Mouse (Mus musculus) neural tube, embryonic 15.5 days (tissue): ENCODE results near the gene N4bp1. TPM values are rescaled to one million over a fixed set of nuclear protein-coding genes. Genes with fewer than 3 reads are reported as not detected.

Experiments
- ATAC-seq: fragments of 200-750 bp; cut with Nextera tagmentation; 2 replicates; pipeline ENCODE4 v1.8.0; 2017; ENCODE audit warnings: mild to moderate bottlenecking, moderate TSS enrichment, moderate library complexity; ENCODE audit not compliant: low FRiP score
- H3K27ac ChIP-seq: fragments of 300-500 bp; sonication (generic); replicated peaks from 2 replicates; pipeline ENCODE4 v1.5.1; 2015; ENCODE audit warnings: mild to moderate bottlenecking, inconsistent platforms
- H3K27me3 ChIP-seq: fragments of 300-500 bp; sonication (generic); replicated peaks from 2 replicates; pipeline ENCODE4 v1.6.1; 2015; ENCODE audit warnings: inconsistent platforms
- H3K36me3 ChIP-seq: fragments of 300-500 bp; sonication (generic); 2 replicates; pipeline ENCODE4 v1.6.1; 2015; ENCODE audit warnings: inconsistent platforms
- H3K4me1 ChIP-seq: fragments of 300-500 bp; sonication (generic); 2 replicates; pipeline ENCODE4 v1.6.1; 2015; ENCODE audit warnings: inconsistent platforms
- H3K4me2 ChIP-seq: fragments of 300-500 bp; sonication (generic); 2 replicates; pipeline ENCODE4 v1.6.1; 2015; ENCODE audit warnings: inconsistent platforms, mild to moderate bottlenecking, moderate library complexity
- H3K4me3 ChIP-seq: fragments of 300-500 bp; sonication (generic); replicated peaks from 2 replicates; pipeline ENCODE4 v1.5.1; 2015; ENCODE audit warnings: mild to moderate bottlenecking, inconsistent platforms
- H3K9ac ChIP-seq: fragments of 300-500 bp; sonication (generic); replicated peaks from 2 replicates; pipeline ENCODE4 v1.6.1; 2015; ENCODE audit warnings: mild to moderate bottlenecking, inconsistent platforms
- H3K9me3 ChIP-seq: fragments of 300-500 bp; sonication (generic); replicated peaks from 2 replicates; pipeline ENCODE4 v1.6.1; 2016; ENCODE audit warnings: inconsistent platforms
- WGBS: fragments of 180-500 bp; shearing (Covaris S2); methylation state at CpG from one replicate; pipeline ENCODE4 v1.1.7; 2015; ENCODE audit warnings: mixed read lengths; 5-methylcytosine and 5-hydroxymethylcytosine counted together
- polyA plus RNA-seq: library from polyadenylated mRNA; unstranded; fragments of >200 nt; fragmentation: Nextera tagmentation; extraction: Ambion mirVana; gene quantifications from 2 replicates; pipeline ENCODE4 v1.2.1, GENCODE M21; 2015

Gene N4bp1
- polyA plus RNA-seq, 1 experiment from 2014 or later, result 8.7 TPM

GRCm38 (mm10) chr8:86853266-86853988 lies 31.6 kb downstream of the N4bp1 start:
- Histone ChIP-seq H3K4me1 (peaks cover 17% of the 10 kb centered on the region), H3K4me3 (no peak overlapping the region), H3K36me3 (peaks cover 4% of the 10 kb centered on the region; the same call in 1 of the 2 replicates), H3K4me2 (no peak overlapping the region), H3K27ac (no peak overlapping the region), H3K9ac (no peak overlapping the region), H3K9me3 (no peaks in the 10 kb centered on the region), H3K27me3 (no peaks in the 10 kb centered on the region)
- no peak for ATAC-seq
- 92% methylated on average over 8 of the region's 8 CpGs for WGBS

DNA sequence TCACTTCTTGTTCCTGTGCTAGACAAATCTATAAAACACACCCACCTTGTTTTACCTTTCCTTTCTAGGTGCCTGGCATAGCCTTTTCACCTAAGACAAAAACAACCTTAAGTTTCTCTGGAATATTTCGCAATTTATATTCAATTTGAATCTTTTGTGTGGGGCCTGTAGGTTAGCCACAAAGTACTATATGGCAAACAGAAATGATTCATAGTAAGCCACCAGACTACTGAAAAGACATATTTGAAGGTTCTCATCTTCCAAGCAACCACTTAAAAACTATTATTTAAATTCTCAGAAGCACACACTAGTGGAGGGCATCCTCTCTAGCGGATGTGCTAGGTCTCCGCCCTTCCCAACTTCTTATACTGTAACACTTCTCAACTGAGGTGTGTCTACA lies 32.6 kb downstream of the N4bp1 start:
- Histone ChIP-seq H3K4me2 (no peak overlapping the region), H3K4me3 (no peak overlapping the region), H3K9ac (no peak overlapping the region), H3K27ac (no peak overlapping the region), H3K9me3 (no peaks in the 10 kb centered on the region), H3K27me3 (no peaks in the 10 kb centered on the region), H3K36me3 (peaks cover 11% of the 10 kb centered on the region), H3K4me1 (peaks cover 17% of the 10 kb centered on the region)
- WGBS, result 95% methylated on average over 3 of the region's 3 CpGs
- ATAC-seq, result no peak

DNA sequence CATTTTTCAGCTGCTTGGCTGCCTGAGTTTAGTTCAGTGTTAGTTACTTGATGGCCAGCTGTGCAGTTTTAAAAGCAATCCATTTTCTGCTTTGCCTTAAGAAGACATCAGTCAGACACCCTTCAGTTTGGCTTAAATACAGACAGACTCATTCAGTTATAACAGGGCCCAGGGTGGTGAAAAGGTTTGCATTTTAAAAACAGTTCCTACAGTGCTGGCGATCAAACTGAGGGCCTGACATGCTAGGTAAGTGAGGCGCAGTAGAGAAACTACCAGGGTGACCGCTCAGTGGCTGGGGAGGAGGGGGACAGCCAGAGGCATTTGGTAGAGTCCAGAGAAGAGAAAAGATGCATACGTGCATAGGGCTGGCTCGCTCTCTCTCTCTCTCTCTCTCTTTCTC lies 36.2 kb downstream of the N4bp1 start:
- H3K9me3 ChIP-seq, result no peaks in the 10 kb centered on the region
- H3K27ac ChIP-seq, result no peak overlapping the region
- H3K4me3 ChIP-seq, result no peak overlapping the region
- no peak for ATAC-seq
- no peaks in the 10 kb centered on the region for H3K27me3 ChIP-seq
- no peak overlapping the region for H3K9ac ChIP-seq
- 85% methylated on average over 5 of the region's 5 CpGs for WGBS
- H3K4me1 ChIP-seq, result 0 out of 2 replicates have a peak, but pooled peaks cover 3% of the 10 kb centered on the region
- H3K4me2 ChIP-seq, result no peak overlapping the region
- peaks cover 25% of the 10 kb centered on the region for H3K36me3 ChIP-seq

GRCm38 (mm10) chr8:86848401-86848800 lies 36.7 kb downstream of the N4bp1 start:
- no peak overlapping the region for H3K4me3 ChIP-seq
- no peaks in the 10 kb centered on the region for H3K9me3 ChIP-seq
- H3K4me2 ChIP-seq, result no peak overlapping the region
- ATAC-seq, result no peak
- no peaks in the 10 kb centered on the region for H3K27me3 ChIP-seq
- 96% methylated on average over 6 of the region's 6 CpGs for WGBS
- H3K27ac ChIP-seq, result no peak overlapping the region
- peaks cover 29% of the 10 kb centered on the region for H3K36me3 ChIP-seq
- 0 out of 2 replicates have a peak, but pooled peaks cover 3% of the 10 kb centered on the region for H3K4me1 ChIP-seq
- no peak overlapping the region for H3K9ac ChIP-seq

DNA sequence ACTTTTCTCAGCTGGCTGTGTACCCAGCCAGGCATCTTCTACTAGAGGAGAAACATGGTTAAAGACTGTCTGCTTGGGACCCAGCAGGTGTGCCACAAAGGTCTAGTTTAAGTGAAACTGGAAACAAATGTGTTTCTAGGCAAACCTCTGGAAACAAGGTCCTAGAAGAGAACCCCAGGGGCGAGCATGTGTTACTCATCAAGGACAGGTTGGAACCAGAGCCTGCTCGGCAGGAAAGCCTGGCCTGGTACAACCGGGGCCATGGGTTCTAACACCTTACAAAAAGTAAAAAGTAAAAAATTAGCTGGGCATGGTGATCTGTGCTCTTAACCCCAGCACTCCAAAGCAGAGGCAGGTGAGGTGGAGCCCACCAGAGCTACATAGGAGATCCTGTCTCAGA lies 38.0 kb downstream of the N4bp1 start:
- Histone ChIP-seq H3K27ac (no peak overlapping the region), H3K27me3 (no peaks in the 10 kb centered on the region), H3K9ac (no peak overlapping the region), H3K4me2 (no peak overlapping the region), H3K4me1 (no peaks in the 10 kb centered on the region), H3K36me3 (peaks cover 38% of the 10 kb centered on the region), H3K9me3 (no peaks in the 10 kb centered on the region), H3K4me3 (no peak overlapping the region)
- ATAC-seq, result no peak
- WGBS, result 94% methylated on average over 3 of the region's 3 CpGs

GRCm38 (mm10) chr8:86845875-86846274 lies 39.2 kb downstream of the N4bp1 start:
- ATAC-seq, result no peak
- Histone ChIP-seq H3K9ac (no peak overlapping the region), H3K27ac (no peak overlapping the region), H3K4me3 (no peak overlapping the region), H3K4me2 (no peak overlapping the region), H3K27me3 (no peaks in the 10 kb centered on the region), H3K9me3 (no peaks in the 10 kb centered on the region), H3K36me3 (peaks cover 46% of the 10 kb centered on the region), H3K4me1 (no peaks in the 10 kb centered on the region)
- 96% methylated on average over 5 of the region's 5 CpGs for WGBS

GRCm38 (mm10) chr8:86844856-86845255 lies 40.2 kb downstream of the N4bp1 start:
- Histone ChIP-seq H3K4me2 (no peak overlapping the region), H3K27ac (no peak overlapping the region), H3K4me3 (no peak overlapping the region), H3K9ac (no peak overlapping the region), H3K4me1 (no peaks in the 10 kb centered on the region), H3K27me3 (no peaks in the 10 kb centered on the region), H3K36me3 (peaks cover 54% of the 10 kb centered on the region), H3K9me3 (no peaks in the 10 kb centered on the region)
- 94% methylated on average over 6 of the region's 6 CpGs for WGBS
- ATAC-seq, result no peak

GRCm38 (mm10) chr8:86843896-86844295 lies 41.2 kb downstream of the N4bp1 start:
- 50% methylated on average over 8 of the region's 8 CpGs for WGBS
- H3K9me3 ChIP-seq, result no peaks in the 10 kb centered on the region
- H3K36me3 ChIP-seq, result peaks cover 60% of the 10 kb centered on the region
- H3K9ac ChIP-seq, result no peak overlapping the region
- no peak for ATAC-seq
- no peaks in the 10 kb centered on the region for H3K27me3 ChIP-seq
- H3K27ac ChIP-seq, result no peak overlapping the region
- H3K4me2 ChIP-seq, result no peak overlapping the region
- H3K4me1 ChIP-seq, result no peaks in the 10 kb centered on the region
- no peak overlapping the region for H3K4me3 ChIP-seq

GRCm38 (mm10) chr8:86841556-86842309 lies 43.3 kb downstream of the N4bp1 start:
- no peak for ATAC-seq
- no peak overlapping the region for H3K4me3 ChIP-seq
- peaks cover 48% of the 10 kb centered on the region for H3K36me3 ChIP-seq
- no peaks in the 10 kb centered on the region for H3K4me1 ChIP-seq
- H3K27me3 ChIP-seq, result no peaks in the 10 kb centered on the region
- H3K9ac ChIP-seq, result no peak overlapping the region
- no peak overlapping the region for H3K4me2 ChIP-seq
- no peaks in the 10 kb centered on the region for H3K9me3 ChIP-seq
- 91% methylated on average over 8 of the region's 8 CpGs for WGBS
- H3K27ac ChIP-seq, result no peak overlapping the region

DNA sequence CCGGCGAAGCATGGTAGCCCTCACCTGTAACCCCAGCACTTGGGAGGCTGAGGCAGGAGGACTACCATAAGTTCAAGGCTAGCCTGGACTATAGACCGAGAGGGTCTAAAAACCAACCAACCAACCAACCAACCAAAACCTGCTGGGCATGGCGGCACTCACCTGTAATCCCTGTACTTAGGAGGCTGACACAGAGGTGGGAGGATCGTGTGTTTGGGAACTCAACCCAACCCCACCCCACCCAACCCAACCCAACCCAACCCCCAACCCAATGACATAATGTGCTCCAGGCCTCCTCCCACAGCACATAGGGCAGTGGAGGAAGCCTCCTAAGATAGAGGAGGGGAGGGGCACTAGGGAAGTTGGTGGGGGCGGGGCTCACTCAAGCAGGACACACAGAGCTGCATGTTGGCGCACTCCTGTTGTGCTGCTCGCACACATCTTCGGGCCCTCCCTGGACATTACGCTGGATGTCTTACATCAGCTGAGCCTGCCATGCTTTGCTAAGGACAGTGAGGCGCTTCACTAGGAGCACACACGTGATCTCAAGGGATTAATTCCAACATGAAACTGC lies 44.9 kb downstream of the N4bp1 start:
- Histone ChIP-seq H3K27ac (no peak overlapping the region), H3K4me1 (no peaks in the 10 kb centered on the region), H3K9me3 (no peaks in the 10 kb centered on the region), H3K36me3 (peaks cover 47% of the 10 kb centered on the region), H3K4me2 (no peak overlapping the region), H3K27me3 (no peaks in the 10 kb centered on the region), H3K9ac (no peak overlapping the region), H3K4me3 (no peak overlapping the region)
- 96% methylated on average over 12 of the region's 12 CpGs for WGBS
- no peak for ATAC-seq

DNA sequence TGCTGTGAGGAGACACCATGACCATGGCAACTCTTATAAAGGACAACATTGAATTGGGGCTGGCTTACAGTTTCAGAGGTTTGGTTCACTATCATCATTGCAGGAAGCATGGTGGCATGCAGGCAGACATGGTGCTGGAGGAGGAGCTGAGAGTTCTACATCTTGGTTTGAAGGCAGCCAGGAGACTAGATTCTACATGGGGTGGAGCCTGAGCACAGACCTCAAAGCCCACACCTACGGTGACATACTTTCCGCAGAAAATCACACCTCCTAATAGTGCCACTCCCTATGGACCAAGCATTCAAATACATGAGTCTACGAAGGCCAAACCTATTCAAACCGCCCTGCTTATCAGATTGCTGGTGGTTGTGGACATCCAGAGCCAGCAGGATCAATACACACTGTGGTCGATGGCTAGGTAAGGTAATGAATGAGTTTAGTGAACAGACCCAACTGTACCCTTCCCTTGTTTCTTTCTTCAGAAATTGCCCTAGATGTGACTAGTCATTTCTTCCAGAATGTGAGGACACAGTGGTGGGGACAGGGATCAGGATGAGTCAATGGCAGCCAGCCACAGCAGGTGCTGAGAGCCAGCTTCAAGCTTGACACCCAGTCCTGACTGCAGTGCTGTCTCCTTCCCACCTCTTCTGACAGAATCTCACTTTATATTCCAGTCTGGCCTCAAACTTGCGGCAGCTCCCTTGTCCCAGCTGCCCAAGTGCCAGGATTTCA lies 46.2 kb downstream of the N4bp1 start:
- Histone ChIP-seq H3K4me2 (no peak overlapping the region), H3K9ac (no peak overlapping the region), H3K4me1 (no peaks in the 10 kb centered on the region), H3K27ac (no peak overlapping the region), H3K4me3 (no peak overlapping the region), H3K36me3 (peaks cover 38% of the 10 kb centered on the region), H3K9me3 (no peaks in the 10 kb centered on the region), H3K27me3 (no peaks in the 10 kb centered on the region)
- WGBS, result 96% methylated on average over 6 of the region's 6 CpGs
- ATAC-seq, result no peak
